Mouse (Mus musculus) left cerebral cortex, adult 8-10 months (tissue): ENCODE results near the gene Actrt2. TPM values are rescaled to one million over a fixed set of nuclear protein-coding genes. Genes with fewer than 3 reads are reported as not detected.

Experiments used
- total RNA-seq, 4 experiments: library from RNA; stranded (reverse); gene quantifications; 2 replicates each; pipeline ENCODE4 v1.2.4; 2022

The Actrt2 gene
- total RNA-seq, 4 experiments from 2014 or later = not detected

Other genes starting within 250 kb of the Actrt2 start
- gene Prdm16, start 31.0 kb downstream of the Actrt2 start, total RNA-seq = 10 to 100 TPM in 3 of 4 experiments, 1 to 10 TPM in 1; 9.1 to 11.7 (median 11.2) TPM
- 1 to 10 TPM; 2.8 to 5.0 (median 4.4) TPM for gene Ttc34, start 169.6 kb upstream of the Actrt2 start, total RNA-seq
- gene Mmel1, start 201.7 kb upstream of the Actrt2 start, total RNA-seq = 1 to 10 TPM in 2 of 4 experiments, under 1 TPM in 2; 0.37 to 1.2 (median 0.78) TPM
- 10 to 100 TPM; 56.5 to 68.1 (median 60.5) TPM for gene Fam213b, start 231.3 kb upstream of the Actrt2 start, total RNA-seq